Mouse (Mus musculus) G1E (cell line): ENCODE measurements around the gene Ccndbp1.

ENCODE experiments used
- CTCF ChIP-seq: IDR thresholded peaks from 2 replicates; pipeline ENCODE4 v1.5.1; 2012; ENCODE audit warnings: low read depth, low read length, inconsistent platforms, mixed read lengths
- GATA1 ChIP-seq: IDR thresholded peaks from 2 replicates; pipeline ENCODE4 v1.6.1; 2012; ENCODE audit warnings: borderline replicate concordance, low read length, inconsistent platforms, mixed read lengths
- GATA2 ChIP-seq: IDR thresholded peaks from 2 replicates; pipeline ENCODE4 v1.6.1; 2012; ENCODE audit warnings: low read depth, low read length, inconsistent platforms, borderline replicate concordance

GRCm38 (mm10) chr2:121036733-121037341, 28.6 kb downstream of the Ccndbp1 start, which contains the start of gene Epb42:
- TF ChIP-seq GATA2: no peak
- no peak for TF ChIP-seq CTCF
- TF ChIP-seq GATA1: no peak
